Mouse (Mus musculus) granulocyte monocyte progenitor cell, adult 5-6 weeks (primary cell): ENCODE data around the gene Spint3. TPM values are rescaled to one million over a fixed set of nuclear protein-coding genes. Genes with fewer than 3 reads are reported as not detected.

Experiments
- ATAC-seq: replicated peaks from 2 replicates; pipeline ENCODE4 v1.8.0; 2016; ENCODE audit warnings: mild to moderate bottlenecking, moderate TSS enrichment, inconsistent platforms; ENCODE audit not compliant: poor library complexity, severe bottlenecking
- total RNA-seq, 2 experiments: library from RNA; stranded (forward) in 1 of 2; stranded (reverse) in 1 of 2; fragments of 200-712, 200-1000 nt in 1 of 2; fragments of >200 nt in 1 of 2; fragmentation: Nextera tagmentation in 1 of 2; gene quantifications; 2 replicates each; pipeline ENCODE4 v1.2.3; 2014 to 2017

The Spint3 gene
- total RNA-seq, 2 experiments from 2014 or later = not detected

- no peak for ATAC-seq
Measured at GRCm38 (mm10) chr2:164551502-164551901, 21.8 kb downstream of the Spint3 start.

GRCm38 (mm10) chr2:164550895-164551269, 22.4 kb downstream of the Spint3 start:
- no peak for ATAC-seq

GRCm38 (mm10) chr2:164549963-164550894, 23.0 kb downstream of the Spint3 start:
- ATAC-seq = no peak

GRCm38 (mm10) chr2:164549338-164549737, 23.9 kb downstream of the Spint3 start:
- no peak for ATAC-seq

- peak; percentile 98 for ATAC-seq
Measured at GRCm38 (mm10) chr2:164544454-164545097, 28.7 kb downstream of the Spint3 start.

- no peak for ATAC-seq
Measured at GRCm38 (mm10) chr2:164543745-164544144, 29.5 kb downstream of the Spint3 start.

- no peak for ATAC-seq
Measured at GRCm38 (mm10) chr2:164542598-164542997, 30.7 kb downstream of the Spint3 start.

- no peak for ATAC-seq
Measured at GRCm38 (mm10) chr2:164542132-164542531, 31.1 kb downstream of the Spint3 start.

GRCm38 (mm10) chr2:164540652-164541427, 32.4 kb downstream of the Spint3 start:
- no peak for ATAC-seq

GRCm38 (mm10) chr2:164537003-164537402, 36.3 kb downstream of the Spint3 start:
- ATAC-seq = no peak

- no peak for ATAC-seq
Measured at GRCm38 (mm10) chr2:164534315-164534714, 38.9 kb downstream of the Spint3 start.

GRCm38 (mm10) chr2:164531169-164531568, 42.1 kb downstream of the Spint3 start:
- peak; percentile 63 for ATAC-seq

GRCm38 (mm10) chr2:164528557-164528956, 44.7 kb downstream of the Spint3 start:
- ATAC-seq = peak; percentile 80

GRCm38 (mm10) chr2:164523301-164523773, 49.9 kb downstream of the Spint3 start:
- ATAC-seq = no peak

GRCm38 (mm10) chr2:164522280-164522679, 51.0 kb downstream of the Spint3 start:
- ATAC-seq = peak; percentile 47

GRCm38 (mm10) chr2:164521841-164522240, 51.4 kb downstream of the Spint3 start:
- ATAC-seq = peak; percentile 85

GRCm38 (mm10) chr2:164520782-164521181, 52.5 kb downstream of the Spint3 start:
- ATAC-seq = peak; percentile 62
